ENCODE assay signal across 24 mouse cellular contexts in genomic region chr1:134604086-134604485, GRCm38 (mm10). TPM values are rescaled to one million over a fixed set of nuclear protein-coding genes. Genes with fewer than 3 reads are reported as not detected.
DNase-seq lines count a peak whose midpoint lies in the region; ATAC-seq and TF ChIP-seq lines count a peak whose summit lies in the region.
"Had no signal": no experiment of that assay in that cellular context is flagged by ENCODE, and none has a peak within 500 bp of the region (broad histone marks: within the 10 kb centered on the region; RNA-seq: fewer than 3 reads in every experiment).

No protein-coding gene starts in this region.

- no peak overlapping the region for H3K27ac ChIP-seq in heart, adult 2 months
- no peak overlapping the region for H3K27ac ChIP-seq in heart, embryonic 11.5 days (ENCODE audit: low read depth, low read length)
- H3K27ac ChIP-seq: embryonic facial prominence, embryonic 13.5 days; heart, embryonic 15.5 days; limb, embryonic 15.5 days; midbrain, embryonic 12.5 days; neural tube, embryonic 12.5 days had no signal

- H3K9me3 ChIP-seq in heart, embryonic 11.5 days (replicated peaks; ENCODE audit: control insufficient read depth, low read length) = no peaks in the 10 kb centered on the region
- H3K9me3 ChIP-seq: embryonic facial prominence, embryonic 13.5 days; heart, embryonic 15.5 days; limb, embryonic 15.5 days; midbrain, embryonic 12.5 days; neural tube, embryonic 12.5 days had no signal

- no peak overlapping the region for H3K4me2 ChIP-seq in heart, embryonic 11.5 days
- H3K4me2 ChIP-seq: embryonic facial prominence, embryonic 13.5 days; heart, embryonic 15.5 days; limb, embryonic 15.5 days; midbrain, embryonic 12.5 days; neural tube, embryonic 12.5 days had no signal

- TF ChIP-seq EP300 in heart, adult 2 months (IDR thresholded peaks at IDR 0.05; ENCODE audit: insufficient read depth, low read depth, low read length) = no peak

- no peaks in the 10 kb centered on the region for H3K27me3 ChIP-seq in heart, adult 2 months (ENCODE audit: control insufficient read depth, insufficient read depth, low read length)
- no peaks in the 10 kb centered on the region for H3K27me3 ChIP-seq in heart, embryonic 11.5 days (ENCODE audit: control insufficient read depth, insufficient read depth, low read length)
- no peaks in the 10 kb centered on the region for H3K27me3 ChIP-seq in splenic B cell, adult 2 months (ENCODE audit: control insufficient read depth, insufficient read depth, low read length, poor library complexity, severe bottlenecking)
- H3K27me3 ChIP-seq: embryonic facial prominence, embryonic 13.5 days; heart, embryonic 15.5 days; limb, embryonic 15.5 days; midbrain, embryonic 12.5 days; neural tube, embryonic 12.5 days had no signal

- DNase-seq in heart, adult 2 months = no peak
- peak; percentile 9 for DNase-seq in lung, postnatal 36 days
- DNase-seq in lung, postnatal 10 days = no peak
- DNase-seq in ES-CJ7 (ENCODE audit: low read depth, low spot score) = peak; percentile 75
- DNase-seq in splenic B cell, adult 2 months (ENCODE audit: low read depth, low spot score) = peak; percentile 3
- no peak for DNase-seq in cerebellum, postnatal 25 days
- DNase-seq: adrenal gland, adult 2 months; cerebellum, adult 9-11 months; forebrain, postnatal 0 days; kidney, adult 11 months; thymus, adult 18-20 months had no signal

- 100% methylated on average over 2 of the region's 2 CpGs for WGBS in heart, adult 2 months
- 89% methylated on average over 2 of the region's 2 CpGs for WGBS in heart, embryonic 11.5 days (ENCODE audit: insufficient replicate concordance)

- no peaks in the 10 kb centered on the region for H3K4me1 ChIP-seq in heart, adult 2 months (ENCODE audit: control insufficient read depth, insufficient read depth, low read length)
- H3K4me1 ChIP-seq in heart, embryonic 11.5 days (ENCODE audit: control insufficient read depth, insufficient read depth, low read length) = no peaks in the 10 kb centered on the region
- H3K4me1 ChIP-seq: embryonic facial prominence, embryonic 13.5 days; heart, embryonic 15.5 days; limb, embryonic 15.5 days; midbrain, embryonic 12.5 days; neural tube, embryonic 12.5 days had no signal

- intact Hi-C loops in heart, adult 2 months (cut with DNase I) = no loop called here

- TF ChIP-seq CTCF in heart, adult 2 months (IDR thresholded peaks at IDR 0.05) = 0 out of 2 replicates have a peak, but pooled peaks have one; percentile 15

- no peak overlapping the region for H3K9ac ChIP-seq in heart, adult 2 months (ENCODE audit: low read depth, low read length)
- no peak overlapping the region for H3K9ac ChIP-seq in heart, embryonic 11.5 days (ENCODE audit: low read depth, low read length)
- H3K9ac ChIP-seq: embryonic facial prominence, embryonic 13.5 days; forebrain, postnatal 0 days; heart, embryonic 15.5 days; limb, embryonic 15.5 days; midbrain, embryonic 12.5 days; neural tube, embryonic 12.5 days had no signal

- H3K79me2 ChIP-seq in heart, adult 2 months (replicated peaks; ENCODE audit: control insufficient read depth, insufficient read depth, low read length) = no peaks in the 10 kb centered on the region

- TF ChIP-seq POLR2A in heart, adult 2 months (IDR thresholded peaks at IDR 0.05; ENCODE audit: insufficient read depth, low read depth, low read length) = no peak

- no peak for ATAC-seq in heart, embryonic 11.5 days (replicated peaks; ENCODE audit: insufficient number of reproducible peaks, low FRiP score, low TSS enrichment)
- ATAC-seq: forebrain, postnatal 0 days; hindbrain, embryonic 16.5 days had no signal

- H3K4me3 ChIP-seq in heart, adult 2 months = no peak overlapping the region
- H3K4me3 ChIP-seq in heart, embryonic 11.5 days (ENCODE audit: low read depth, low read length) = no peak overlapping the region
- H3K4me3 ChIP-seq: embryonic facial prominence, embryonic 13.5 days; heart, embryonic 15.5 days; limb, embryonic 15.5 days; midbrain, embryonic 12.5 days; neural tube, embryonic 12.5 days had no signal

- H3K36me3 ChIP-seq in heart, adult 2 months (ENCODE audit: control insufficient read depth, insufficient read depth, low read length) = peaks cover 4% of the 10 kb centered on the region
- peaks cover 25% of the 10 kb centered on the region for H3K36me3 ChIP-seq in heart, embryonic 11.5 days (ENCODE audit: control insufficient read depth, insufficient read depth, low read length)
- peaks cover 12% of the 10 kb centered on the region for H3K36me3 ChIP-seq in splenic B cell, adult 2 months (ENCODE audit: control insufficient read depth, insufficient read depth, low read length, poor library complexity, severe bottlenecking)

RNA-seq across cellular contexts. Expression of gene Syt2, which starts 42.4 kb away (rescaled TPM):
- total RNA-seq in heart, adult 2 months (2021) = under 1 TPM in 1 of 2 experiments, not detected in 1; 0.05 TPM
- 0.04 and 0.06 TPM in 2 replicates for polyA plus RNA-seq in heart, adult 2 months (2012; rRNA removed)
- polyA plus RNA-seq in heart, embryonic 11.5 days (2014; fragmentation: Nextera tagmentation; extraction: Ambion mirVana) = 0.37 and 0.79 TPM in 2 replicates
- total RNA-seq: hematopoietic stem cell, adult 5-6 weeks had no signal

RNA-seq across cellular contexts. Expression of gene Kdm5b, which starts 44.1 kb away (rescaled TPM):
- total RNA-seq in heart, adult 2 months (2021) = 10 to 100 TPM; 11.6 to 13.2 TPM
- polyA plus RNA-seq in heart, adult 2 months (2012; rRNA removed) = 3.3 and 7.0 TPM in 2 replicates
- 34.9 and 35.9 TPM in 2 replicates for polyA plus RNA-seq in heart, embryonic 11.5 days (2014; fragmentation: Nextera tagmentation; extraction: Ambion mirVana)

RNA-seq across cellular contexts. Expression of gene Mgat4e, which starts 54.6 kb away (rescaled TPM):
- not detected for total RNA-seq in heart, adult 2 months (2021)
- 0.20 TPM in 1 of 2 replicates, not detected in the other for polyA plus RNA-seq in heart, adult 2 months (2012; rRNA removed)
- not detected in 2 replicates for polyA plus RNA-seq in heart, embryonic 11.5 days (2014; fragmentation: Nextera tagmentation; extraction: Ambion mirVana)
- total RNA-seq: adrenal gland, adult 2 months; forebrain, postnatal 0 days; left cerebral cortex, postnatal 25 days had no signal
- polyA plus RNA-seq: adrenal gland, adult 2 months; C2C12; embryonic facial prominence, embryonic 13.5 days; forebrain, postnatal 0 days; heart, embryonic 15.5 days; hindbrain, embryonic 16.5 days; kidney, embryonic 16.5 days; limb, embryonic 15.5 days; liver, embryonic 16.5 days; midbrain, embryonic 12.5 days; neural tube, embryonic 12.5 days; stomach, embryonic 14.5 days had no signal

Comparison
In these comparisons a context has a peak if more than half of its experiments do, and no peak if none do; other contexts are left out.
1. DNase-seq: peak in lung, postnatal 36 days (single experiment), ES-CJ7 (single experiment) and splenic B cell, adult 2 months (single experiment); none in heart, adult 2 months (0 of 2), lung, postnatal 10 days (single experiment) and cerebellum, postnatal 25 days (0 of 2).